Mouse (Mus musculus) bone marrow macrophage, adult 2 months (primary cell): Measurements from ENCODE around the gene Brd7.

Source experiments
- CTCF ChIP-seq: IDR thresholded peaks from 2 replicates; pipeline ENCODE4 v1.5.1; 2012; ENCODE audit warnings: low read depth, mild to moderate bottlenecking, low read length, moderate library complexity
- POLR2A ChIP-seq: IDR thresholded peaks from 2 replicates; pipeline ENCODE4 v1.6.1; 2012; ENCODE audit warnings: mild to moderate bottlenecking, low read depth, low read length, borderline replicate concordance

GRCm38 (mm10) chr8:88328689-88329088, 33.3 kb downstream of the Brd7 start:
- TF ChIP-seq CTCF: no peak
- no peak for TF ChIP-seq POLR2A
